Mouse (Mus musculus) C2C12 (cell line): ENCODE measurements around the gene Cyp17a1.

Source experiments
- CEBPB ChIP-seq: IDR thresholded peaks from one replicate; pipeline ENCODE4 v1.6.1; 2011; ENCODE audit warnings: low read depth, mild to moderate bottlenecking, control low read depth, moderate library complexity
- CTCF ChIP-seq: IDR thresholded peaks from one replicate; pipeline ENCODE4 v1.5.1; 2011; ENCODE audit not compliant: control insufficient read depth, insufficient read depth, insufficient read length
- FOSL1 ChIP-seq: IDR thresholded peaks from one replicate; pipeline ENCODE4 v1.8.0; 2011; ENCODE audit warnings: mild to moderate bottlenecking, low read length; ENCODE audit not compliant: poor library complexity, insufficient read depth, severe bottlenecking
- MAX ChIP-seq: IDR thresholded peaks from one replicate; pipeline ENCODE4 v1.6.1; 2011; ENCODE audit warnings: mild to moderate bottlenecking, control low read depth
- MYOD1 ChIP-seq: IDR thresholded peaks from one replicate; pipeline ENCODE4 v1.6.1; 2011; ENCODE audit warnings: low read depth; ENCODE audit not compliant: control insufficient read depth, insufficient read length
- MYOG ChIP-seq: IDR thresholded peaks from one replicate; pipeline ENCODE4 v1.6.1; 2011; ENCODE audit not compliant: control insufficient read depth, insufficient read length; ENCODE audit errors: extremely low read depth
- USF1 ChIP-seq: IDR thresholded peaks from one replicate; pipeline ENCODE4 v1.6.1; 2011; ENCODE audit warnings: low read depth, mild to moderate bottlenecking, control low read depth, moderate library complexity

GRCm38 (mm10) chr19:46665474-46665873 lies 7.5 kb downstream of the Cyp17a1 start:
- TF ChIP-seq CTCF = no peak
- TF ChIP-seq CEBPB = no peak
- no peak for TF ChIP-seq USF1
- no peak for TF ChIP-seq MAX
- TF ChIP-seq MYOD1 = no peak
- no peak for TF ChIP-seq MYOG
- no peak for TF ChIP-seq FOSL1
